In genomic region chr13:52902517-52902916, GRCm38 (mm10) we compare ENCODE assay signal across 20 mouse cellular contexts. TPM values are rescaled to one million over a fixed set of nuclear protein-coding genes. Genes with fewer than 3 reads are reported as not detected.
DNase-seq lines count a peak whose midpoint lies in the region; ATAC-seq and TF ChIP-seq lines count a peak whose summit lies in the region.
"Had no signal": no experiment of that assay in that cellular context is flagged by ENCODE, and none has a peak within 500 bp of the region (broad histone marks: within the 10 kb centered on the region; RNA-seq: fewer than 3 reads in every experiment).

No protein-coding gene starts in this region.

- DNase-seq in kidney, adult 18-20 months, result no peak
- peak; percentile 31 for DNase-seq in kidney, postnatal 14 days
- peak; percentile 61 to 72 for DNase-seq in lung, adult 18-20 months
- DNase-seq in lung, postnatal 25 days (ENCODE audit: low spot score), result peak; percentile 64
- no peak for DNase-seq in midbrain, postnatal 0 days (ENCODE audit: low spot score)
- DNase-seq: cerebellum, postnatal 10 days; heart, adult 11 months; layer of hippocampus, postnatal 36 days; midbrain, embryonic 14.5 days; right cerebral cortex, postnatal 14 days; spleen, adult 18-20 months; thymus, postnatal 4 days had no signal

- TF ChIP-seq CTCF in midbrain, postnatal 0 days (IDR thresholded peaks at IDR 0.05), result no peak

- 56% methylated on average over 8 of the region's 8 CpGs for WGBS in kidney, embryonic 15.5 days
- 87% methylated on average over 8 of the region's 8 CpGs for WGBS in midbrain, postnatal 0 days

- H3K9ac ChIP-seq in kidney, embryonic 15.5 days, result no peak overlapping the region
- no peak overlapping the region for H3K9ac ChIP-seq in midbrain, postnatal 0 days (replicated peaks; ENCODE audit: low read length, poor library complexity, severe bottlenecking)
- H3K9ac ChIP-seq: embryonic facial prominence, embryonic 12.5 days; forebrain, embryonic 13.5 days; heart, embryonic 12.5 days; hindbrain, embryonic 13.5 days had no signal

- H3K36me3 ChIP-seq in kidney, embryonic 15.5 days, result peaks cover 12% of the 10 kb centered on the region
- H3K36me3 ChIP-seq in midbrain, postnatal 0 days (ENCODE audit: insufficient read depth, low read length), result peaks cover 13% of the 10 kb centered on the region

- H3K4me2 ChIP-seq in kidney, embryonic 15.5 days, result no peak overlapping the region
- H3K4me2 ChIP-seq in midbrain, postnatal 0 days (ENCODE audit: low read depth, low read length, poor library complexity, severe bottlenecking), result no peak overlapping the region
- H3K4me2 ChIP-seq: embryonic facial prominence, embryonic 12.5 days; forebrain, embryonic 13.5 days; heart, embryonic 12.5 days; hindbrain, embryonic 13.5 days had no signal

- peaks cover 51% of the 10 kb centered on the region for H3K4me1 ChIP-seq in kidney, embryonic 15.5 days
- H3K4me1 ChIP-seq in midbrain, postnatal 0 days (ENCODE audit: insufficient read depth, low read length), result no peaks in the 10 kb centered on the region

- H3K9me3 ChIP-seq in kidney, embryonic 15.5 days (replicated peaks), result no peaks in the 10 kb centered on the region
- no peaks in the 10 kb centered on the region for H3K9me3 ChIP-seq in midbrain, postnatal 0 days (ENCODE audit: low read length)
- H3K9me3 ChIP-seq: embryonic facial prominence, embryonic 12.5 days; forebrain, embryonic 13.5 days; heart, embryonic 12.5 days; hindbrain, embryonic 13.5 days had no signal

- H3K27me3 ChIP-seq in kidney, embryonic 15.5 days, result no peaks in the 10 kb centered on the region
- no peaks in the 10 kb centered on the region for H3K27me3 ChIP-seq in midbrain, postnatal 0 days (ENCODE audit: insufficient read depth, low read length)
- H3K27me3 ChIP-seq: embryonic facial prominence, embryonic 12.5 days; forebrain, embryonic 13.5 days; heart, embryonic 12.5 days; hindbrain, embryonic 13.5 days had no signal

- H3K4me3 ChIP-seq in kidney, embryonic 15.5 days (replicated peaks), result no peak overlapping the region
- H3K4me3 ChIP-seq in midbrain, postnatal 0 days (ENCODE audit: low read depth, low read length), result no peak overlapping the region
- H3K4me3 ChIP-seq: embryonic facial prominence, embryonic 12.5 days; erythroblast, embryonic 14.5 days; forebrain, embryonic 13.5 days; heart, embryonic 12.5 days; hindbrain, embryonic 13.5 days; myocyte had no signal

- ATAC-seq in kidney, embryonic 15.5 days (replicated peaks; ENCODE audit: low FRiP score), result peak; percentile 52; the same call in 1 of the 2 replicates
- no peak for ATAC-seq in midbrain, postnatal 0 days (ENCODE audit: low FRiP score)
- ATAC-seq in megakaryocyte-erythroid progenitor cell, adult 5-6 weeks (replicated peaks; ENCODE audit: low FRiP score, low TSS enrichment, poor library complexity, severe bottlenecking), result no peak
- ATAC-seq: forebrain, embryonic 13.5 days had no signal

- peak overlapping the region; percentile 47 for H3K27ac ChIP-seq in kidney, embryonic 15.5 days
- H3K27ac ChIP-seq in midbrain, postnatal 0 days (ENCODE audit: low read depth, low read length), result no peak overlapping the region
- H3K27ac ChIP-seq: forebrain, embryonic 13.5 days; hindbrain, embryonic 13.5 days had no signal

RNA-seq across cellular contexts. Expression of gene Auh, which starts 27.0 kb away (rescaled TPM):
- polyA plus RNA-seq in kidney, embryonic 15.5 days (2015; fragmentation: Nextera tagmentation; extraction: Ambion mirVana), result 56.4 and 57.0 TPM in 2 replicates
- 33.7 and 53.9 TPM in 2 replicates for total RNA-seq in midbrain, postnatal 0 days (2014; rRNA removed)
- polyA plus RNA-seq in midbrain, postnatal 0 days (2015; fragmentation: Nextera tagmentation; extraction: Ambion mirVana), result 55.9 and 59.6 TPM in 2 replicates
- total RNA-seq in megakaryocyte-erythroid progenitor cell, adult 5-6 weeks (2014; fragmentation: Nextera tagmentation), result 28.8 and 40.9 TPM in 2 replicates
- total RNA-seq in megakaryocyte-erythroid progenitor cell, adult 5-6 weeks (2017), result 22.5 and 24.9 TPM in 2 replicates

Comparison
In these comparisons a context has a peak if more than half of its experiments do, and no peak if none do; other contexts are left out.
1. DNase-seq: peak in kidney, postnatal 14 days (single experiment), lung, adult 18-20 months (2 of 2) and lung, postnatal 25 days (single experiment); none in kidney, adult 18-20 months (single experiment) and midbrain, postnatal 0 days (single experiment).